17 mouse cellular contexts compared by ENCODE assay signal in genomic region chr10:39006433-39007105, GRCm38 (mm10). TPM values are rescaled to one million over a fixed set of nuclear protein-coding genes. Genes with fewer than 3 reads are reported as not detected.
"Had no signal": no experiment of that assay in that cellular context is flagged by ENCODE, and none has a peak within 500 bp of the region (broad histone marks: within the 10 kb centered on the region; RNA-seq: fewer than 3 reads in every experiment).

No protein-coding gene starts in this region.

- H3K4me1 ChIP-seq: liver, embryonic 12.5 days had no signal

- H3K9ac ChIP-seq: limb, embryonic 15.5 days; liver, embryonic 12.5 days; lung, embryonic 15.5 days had no signal

- H3K27me3 ChIP-seq: limb, embryonic 15.5 days; liver, embryonic 12.5 days; lung, embryonic 15.5 days; megakaryocyte, embryonic 14.5 days had no signal

- ATAC-seq: liver, embryonic 12.5 days had no signal

- DNase-seq: kidney, adult 8-10 months; kidney, postnatal 10 days; kidney, postnatal 4 days; lung, postnatal 14 days; midbrain, embryonic 14.5 days; retina, postnatal 1 day; right cerebral cortex, postnatal 4 days; spleen, adult 18-20 months; thymus, adult 18-20 months; thymus, postnatal 14 days had no signal

- H3K4me2 ChIP-seq: limb, embryonic 15.5 days; liver, embryonic 12.5 days; lung, embryonic 15.5 days had no signal

- H3K27ac ChIP-seq: layer of hippocampus, adult 2 months; liver, embryonic 12.5 days; lung, embryonic 15.5 days; macrophage had no signal

- H3K36me3 ChIP-seq: liver, embryonic 12.5 days had no signal

- H3K9me3 ChIP-seq: limb, embryonic 15.5 days; liver, embryonic 12.5 days; lung, embryonic 15.5 days; megakaryocyte, embryonic 14.5 days had no signal

- H3K4me3 ChIP-seq: layer of hippocampus, adult 2 months; limb, embryonic 15.5 days; liver, embryonic 12.5 days; lung, embryonic 15.5 days; megakaryocyte, embryonic 14.5 days; myocyte had no signal

RNA-seq across cellular contexts. Expression of gene Lama4, which starts 41.3 kb away (rescaled TPM):
- polyA plus RNA-seq: macrophage had no signal
